Mouse (Mus musculus): ENCODE results near the gene Dnaaf2.

GRCm38 (mm10) chr12:69215000-69215785, 17.0 kb upstream of the Dnaaf2 start:
- TF ChIP-seq POLR2A (IDR thresholded peaks at IDR 0.05; ENCODE audit: extremely low read depth, insufficient read depth, low read length) (no peak), CTCF (IDR thresholded peaks at IDR 0.05; ENCODE audit: low read depth, low read length) (no peak)

All from liver, adult 2 months (tissue).